Mouse (Mus musculus) liver, embryonic 12.5 days (tissue): ENCODE measurements at regions not wholly inside any gene's neighbourhood (a gene's known extent, or its start where the extent isn't known, plus 50 kb on each side); places are given as distances from the start of the nearest gene placed in this dataset.

ENCODE experiments used
- ATAC-seq: fragments of 200-750 bp; cut with Nextera tagmentation; 2 replicates; pipeline ENCODE4 v1.8.0; 2017; ENCODE audit warnings: moderate number of reproducible peaks, mild to moderate bottlenecking, moderate library complexity
- H3K27ac ChIP-seq: fragments of 300-500 bp; sonication (generic); 2 replicates; pipeline ENCODE4 v1.5.1; 2016; ENCODE audit warnings: mild to moderate bottlenecking
- H3K27me3 ChIP-seq: fragments of 300-500 bp; sonication (generic); replicated peaks from 2 replicates; pipeline ENCODE4 v1.6.1; 2016; ENCODE audit warnings: mild to moderate bottlenecking, moderate library complexity
- H3K36me3 ChIP-seq: fragments of 300-500 bp; sonication (generic); 2 replicates; pipeline ENCODE4 v1.6.1; 2016; ENCODE audit warnings: mild to moderate bottlenecking, moderate library complexity
- H3K4me1 ChIP-seq: fragments of 300-500 bp; sonication (generic); 2 replicates; pipeline ENCODE4 v1.6.1; 2016
- H3K4me2 ChIP-seq: fragments of 300-500 bp; sonication (generic); 2 replicates; pipeline ENCODE4 v1.6.1; 2016; ENCODE audit warnings: mild to moderate bottlenecking, moderate library complexity
- H3K4me3 ChIP-seq: fragments of 300-500 bp; sonication (generic); 2 replicates; pipeline ENCODE4 v1.5.1; 2016; ENCODE audit warnings: mild to moderate bottlenecking, moderate library complexity
- H3K9ac ChIP-seq: fragments of 300-500 bp; sonication (generic); 2 replicates; pipeline ENCODE4 v1.6.1; 2016; ENCODE audit warnings: mild to moderate bottlenecking, moderate library complexity
- H3K9me3 ChIP-seq: fragments of 300-500 bp; sonication (generic); replicated peaks from 2 replicates; pipeline ENCODE4 v1.6.1; 2016; ENCODE audit warnings: mild to moderate bottlenecking, moderate library complexity
- WGBS: fragments of 180-500 bp; shearing (Covaris S2); methylation state at CpG from one replicate; pipeline ENCODE4 v1.1.7; 2016; ENCODE audit not compliant: insufficient replicate concordance; 5-methylcytosine and 5-hydroxymethylcytosine counted together

DNA sequence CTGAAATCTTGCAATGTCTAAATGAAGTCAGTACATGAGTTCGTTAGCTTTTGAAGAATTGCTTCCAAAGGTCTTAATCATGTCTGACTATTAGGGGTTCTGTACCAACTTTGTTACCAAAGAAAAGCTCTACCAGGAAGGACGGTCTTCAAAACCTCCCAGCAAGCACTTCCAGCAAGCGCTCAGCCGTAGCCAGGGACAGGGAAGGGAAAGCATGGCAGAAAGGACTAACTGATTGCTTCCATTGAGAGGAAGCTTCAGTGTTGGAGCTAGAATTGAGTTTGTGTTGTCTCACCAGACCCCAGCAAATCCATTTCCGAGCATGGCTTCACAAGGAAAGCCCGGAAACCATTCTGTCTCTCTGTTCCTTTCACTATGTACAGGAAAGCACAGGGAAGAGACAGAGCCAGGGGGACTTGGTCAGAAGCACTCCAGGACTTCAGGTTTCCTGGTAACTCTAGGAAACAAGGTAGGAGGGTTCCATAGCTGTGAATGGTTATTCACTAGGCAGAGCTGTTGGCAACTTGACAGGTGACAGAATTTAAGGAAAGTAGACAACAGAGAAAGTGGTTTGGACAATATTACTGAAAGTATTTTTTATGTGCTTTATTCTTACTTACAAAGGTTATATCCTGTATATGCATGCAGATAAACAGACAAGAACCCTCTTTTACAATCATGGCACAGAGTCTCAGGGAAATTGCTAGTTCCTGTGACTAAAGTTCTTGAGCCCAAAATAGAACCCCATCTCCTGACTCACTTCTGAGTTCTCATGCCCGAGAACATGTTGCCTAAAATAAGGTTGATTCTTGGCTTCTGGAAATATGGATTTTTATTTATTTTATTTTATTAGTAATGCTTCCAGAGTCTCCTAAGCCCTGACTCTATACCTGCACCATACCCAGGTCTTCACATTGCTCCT lies 151.5 kb upstream of the Dnajc19 start:
- no peaks in the 10 kb centered on the region for H3K36me3 ChIP-seq
- H3K4me3 ChIP-seq: no peak overlapping the region
- 53% methylated on average over 7 of the region's 7 CpGs for WGBS
- ATAC-seq: no peak
- no peak overlapping the region for H3K4me2 ChIP-seq
- H3K4me1 ChIP-seq: no peaks in the 10 kb centered on the region
- H3K27ac ChIP-seq: no peak overlapping the region
- H3K27me3 ChIP-seq: no peaks in the 10 kb centered on the region
- H3K9ac ChIP-seq: no peak overlapping the region
- no peaks in the 10 kb centered on the region for H3K9me3 ChIP-seq

GRCm38 (mm10) chr3:34231593-34232328 lies 150.6 kb upstream of the Dnajc19 start:
- Histone ChIP-seq H3K27me3 (no peaks in the 10 kb centered on the region), H3K4me3 (no peak overlapping the region), H3K9ac (no peak overlapping the region), H3K36me3 (no peaks in the 10 kb centered on the region), H3K4me2 (no peak overlapping the region), H3K9me3 (no peaks in the 10 kb centered on the region), H3K4me1 (no peaks in the 10 kb centered on the region), H3K27ac (no peak overlapping the region)
- WGBS: 54% methylated on average over 9 of the region's 9 CpGs
- no peak for ATAC-seq

DNA sequence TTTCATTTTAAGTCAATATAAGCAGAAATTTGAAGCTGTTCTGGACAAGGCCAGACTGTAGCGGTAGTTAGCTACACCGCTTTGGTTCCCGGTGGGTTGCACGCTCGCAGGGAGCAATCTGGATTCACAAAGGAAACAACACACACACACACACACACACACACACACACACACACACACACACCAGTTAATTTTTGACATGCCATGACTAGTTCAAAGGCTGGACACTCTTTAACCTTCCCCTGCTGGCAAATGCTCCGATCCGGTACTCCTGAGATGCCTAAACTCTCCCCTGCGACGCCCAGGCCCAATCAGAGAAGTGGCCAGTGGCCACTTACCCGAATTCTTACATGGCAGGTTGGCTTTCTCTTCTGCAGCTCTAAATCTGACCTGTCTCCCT lies 141.2 kb upstream of the Dnajc19 start:
- no peaks in the 10 kb centered on the region for H3K27me3 ChIP-seq
- no peak overlapping the region for H3K9ac ChIP-seq
- no peak overlapping the region for H3K4me3 ChIP-seq
- 81% methylated on average over 10 of the region's 10 CpGs for WGBS
- no peak overlapping the region for H3K4me2 ChIP-seq
- H3K27ac ChIP-seq: no peak overlapping the region
- H3K9me3 ChIP-seq: no peaks in the 10 kb centered on the region
- no peak for ATAC-seq
- no peaks in the 10 kb centered on the region for H3K36me3 ChIP-seq
- H3K4me1 ChIP-seq: no peaks in the 10 kb centered on the region

GRCm38 (mm10) chr3:34219741-34220310 lies 138.7 kb upstream of the Dnajc19 start:
- Histone ChIP-seq H3K27ac (no peak overlapping the region), H3K27me3 (no peaks in the 10 kb centered on the region), H3K9ac (no peak overlapping the region), H3K4me1 (no peaks in the 10 kb centered on the region), H3K36me3 (no peaks in the 10 kb centered on the region), H3K4me3 (no peak overlapping the region), H3K4me2 (no peak overlapping the region), H3K9me3 (no peaks in the 10 kb centered on the region)
- 71% methylated on average over 10 of the region's 10 CpGs for WGBS
- ATAC-seq: no peak

DNA sequence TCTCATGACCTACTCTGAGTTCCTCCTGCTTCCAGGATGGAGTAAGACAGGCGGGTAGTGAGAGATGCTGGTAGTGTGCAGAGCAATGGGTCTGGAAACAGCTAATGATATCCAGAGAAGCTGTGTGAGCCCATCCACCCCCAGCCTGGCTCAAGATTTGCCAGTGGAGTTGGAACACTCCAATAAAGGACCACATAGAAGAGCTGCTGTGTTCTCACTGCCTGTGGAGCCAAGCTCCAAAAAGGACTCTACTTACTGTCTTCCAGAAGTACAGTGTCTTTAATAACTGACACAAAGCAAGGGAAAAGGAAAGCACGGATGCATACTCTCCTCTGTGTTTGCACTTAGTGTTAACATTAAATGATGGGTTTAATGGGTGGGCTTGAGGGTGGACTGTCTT lies 138.0 kb upstream of the Dnajc19 start:
- no peak overlapping the region for H3K9ac ChIP-seq
- 58% methylated on average over 2 of the region's 2 CpGs for WGBS

DNA sequence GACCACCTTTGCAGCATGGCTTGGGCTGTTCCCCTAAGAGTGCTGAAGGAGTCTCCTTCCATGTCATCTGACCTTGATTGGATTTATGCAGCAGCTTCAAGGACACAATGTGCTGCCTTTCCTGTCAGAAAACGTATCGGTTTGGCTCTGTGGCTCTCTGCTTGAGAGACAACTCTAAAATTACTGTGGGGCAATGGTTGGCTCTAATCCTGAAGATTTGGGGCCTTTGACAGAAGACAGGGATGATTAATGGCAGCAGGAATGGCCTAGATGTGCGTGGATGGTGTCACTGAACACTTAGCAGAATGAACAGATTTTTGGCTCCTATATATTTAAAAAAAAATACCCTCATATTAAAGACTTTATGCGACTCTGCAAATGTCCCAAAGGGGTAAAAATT lies 136.8 kb upstream of the Dnajc19 start:
- no peaks in the 10 kb centered on the region for H3K36me3 ChIP-seq

More for the DNA sequence above, 138.0 kb upstream of the Dnajc19 start:
- no peaks in the 10 kb centered on the region for H3K36me3 ChIP-seq
- no peaks in the 10 kb centered on the region for H3K9me3 ChIP-seq
- no peak for ATAC-seq
- H3K4me1 ChIP-seq: no peaks in the 10 kb centered on the region
- no peaks in the 10 kb centered on the region for H3K27me3 ChIP-seq
- H3K4me2 ChIP-seq: no peak overlapping the region
- no peak overlapping the region for H3K27ac ChIP-seq
- no peak overlapping the region for H3K4me3 ChIP-seq

DNA sequence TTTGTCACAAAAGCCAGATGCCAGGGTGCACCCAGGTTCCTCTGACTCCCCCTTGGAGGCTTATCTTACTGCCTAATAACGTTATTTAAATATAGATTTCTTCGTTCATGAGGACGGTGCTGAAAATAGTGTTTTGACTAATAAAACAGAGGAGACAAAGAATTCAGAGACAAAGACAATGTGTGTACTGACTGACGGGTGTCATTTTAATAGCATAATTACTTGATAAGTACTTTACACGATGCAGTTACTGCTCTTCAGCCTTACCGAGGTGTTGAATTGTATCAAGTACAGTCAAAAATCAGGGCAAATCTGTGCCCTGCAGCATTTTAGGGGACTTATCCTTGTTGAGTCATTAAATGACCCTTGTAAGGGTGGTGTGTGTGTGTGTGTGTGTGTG lies 133.1 kb upstream of the Dnajc19 start:
- no peaks in the 10 kb centered on the region for H3K9me3 ChIP-seq
- H3K36me3 ChIP-seq: no peaks in the 10 kb centered on the region
- no peaks in the 10 kb centered on the region for H3K4me1 ChIP-seq
- 72% methylated on average over 6 of the region's 6 CpGs for WGBS
- no peaks in the 10 kb centered on the region for H3K27me3 ChIP-seq
- H3K4me2 ChIP-seq: no peak overlapping the region
- H3K9ac ChIP-seq: no peak overlapping the region
- no peak for ATAC-seq
- H3K27ac ChIP-seq: no peak overlapping the region
- H3K4me3 ChIP-seq: no peak overlapping the region

More for the DNA sequence above, 136.8 kb upstream of the Dnajc19 start:
- WGBS: 56% methylated on average over 4 of the region's 4 CpGs
- H3K9me3 ChIP-seq: no peaks in the 10 kb centered on the region
- no peak overlapping the region for H3K9ac ChIP-seq
- H3K27ac ChIP-seq: no peak overlapping the region
- H3K27me3 ChIP-seq: no peaks in the 10 kb centered on the region
- no peaks in the 10 kb centered on the region for H3K4me1 ChIP-seq
- no peak overlapping the region for H3K4me3 ChIP-seq
- no peak overlapping the region for H3K4me2 ChIP-seq
- no peak for ATAC-seq

DNA sequence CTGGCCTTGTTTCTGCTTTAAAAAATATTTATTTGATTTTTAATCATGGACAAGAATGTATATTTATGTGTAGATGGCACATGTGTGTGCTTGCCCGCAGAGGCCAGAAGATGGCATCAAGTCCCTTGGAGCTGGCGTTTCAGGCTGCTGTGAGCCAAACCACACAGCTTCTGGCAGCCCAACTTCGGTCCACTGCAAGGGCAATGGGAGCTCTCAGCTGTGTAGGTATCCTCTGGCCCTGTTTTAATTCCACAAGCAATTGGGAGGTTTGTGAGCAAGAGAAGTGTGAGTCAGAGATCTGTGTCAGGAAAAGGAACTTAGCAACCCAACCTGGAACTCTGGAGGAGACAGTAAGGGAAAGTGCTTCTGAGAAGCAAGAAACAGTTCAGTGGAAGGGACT lies 125.3 kb upstream of the Dnajc19 start:
- no peak for ATAC-seq
- no peaks in the 10 kb centered on the region for H3K4me1 ChIP-seq
- 63% methylated on average over 3 of the region's 3 CpGs for WGBS

GRCm38 (mm10) chr3:34198228-34198627 lies 117.1 kb upstream of the Dnajc19 start:
- H3K27me3 ChIP-seq: peaks cover 27% of the 10 kb centered on the region
- no peak overlapping the region for H3K27ac ChIP-seq
- ATAC-seq: no peak
- H3K4me2 ChIP-seq: no peak overlapping the region
- H3K4me3 ChIP-seq: no peak overlapping the region
- H3K36me3 ChIP-seq: no peaks in the 10 kb centered on the region
- no peak overlapping the region for H3K9ac ChIP-seq
- no peaks in the 10 kb centered on the region for H3K4me1 ChIP-seq
- 26% methylated on average over 8 of the region's 8 CpGs for WGBS
- no peaks in the 10 kb centered on the region for H3K9me3 ChIP-seq

More for the DNA sequence above, 125.3 kb upstream of the Dnajc19 start:
- no peaks in the 10 kb centered on the region for H3K27me3 ChIP-seq
- no peak overlapping the region for H3K4me2 ChIP-seq
- no peak overlapping the region for H3K9ac ChIP-seq
- H3K9me3 ChIP-seq: no peaks in the 10 kb centered on the region
- no peak overlapping the region for H3K27ac ChIP-seq
- no peak overlapping the region for H3K4me3 ChIP-seq
- no peaks in the 10 kb centered on the region for H3K36me3 ChIP-seq

- Histone ChIP-seq H3K4me1 (no peaks in the 10 kb centered on the region), H3K4me3 (no peak overlapping the region), H3K9ac (no peak overlapping the region), H3K4me2 (no peak overlapping the region), H3K27me3 (peaks cover 27% of the 10 kb centered on the region), H3K27ac (no peak overlapping the region), H3K36me3 (no peaks in the 10 kb centered on the region), H3K9me3 (no peaks in the 10 kb centered on the region)
- 8% methylated on average over 10 of the region's 10 CpGs for WGBS
- no peak for ATAC-seq
These were observed 116.0 kb upstream of the Dnajc19 start for GRCm38 (mm10) chr3:34197163-34197455.

- no peak overlapping the region for H3K4me2 ChIP-seq
- WGBS: 32% methylated on average over 22 of the region's 22 CpGs
- no peak overlapping the region for H3K27ac ChIP-seq
- H3K9me3 ChIP-seq: no peaks in the 10 kb centered on the region
- H3K27me3 ChIP-seq: peaks cover 27% of the 10 kb centered on the region
- ATAC-seq: no peak
- no peak overlapping the region for H3K4me3 ChIP-seq
- H3K4me1 ChIP-seq: no peaks in the 10 kb centered on the region
- H3K9ac ChIP-seq: no peak overlapping the region
- no peaks in the 10 kb centered on the region for H3K36me3 ChIP-seq
These were observed 115.5 kb upstream of the Dnajc19 start for GRCm38 (mm10) chr3:34196451-34197162.
